Comparison of ENCODE assay signal across 8 mouse cellular contexts in the genomic region with DNA sequence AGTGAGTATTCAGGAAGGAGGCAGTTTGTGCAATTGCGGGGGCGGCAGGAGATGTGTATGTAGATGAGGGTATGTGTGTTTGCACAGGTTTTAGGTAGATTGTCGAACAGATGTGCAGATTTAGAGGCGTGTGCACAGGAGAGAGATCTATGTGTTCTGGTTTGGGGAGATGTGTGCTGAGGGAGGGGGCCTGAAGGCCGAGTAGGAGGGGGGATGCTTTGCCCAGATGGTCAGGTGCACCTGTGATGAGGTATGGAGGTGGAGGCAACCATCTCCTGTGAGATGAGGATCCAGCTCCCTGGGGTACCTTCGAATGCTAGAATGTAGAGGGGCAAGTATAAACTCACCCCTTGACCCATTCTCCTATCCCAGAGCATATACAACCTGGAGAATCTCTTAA. TPM values are rescaled to one million over a fixed set of nuclear protein-coding genes. Genes with fewer than 3 reads are reported as not detected.
A peak's percentile ranks its signal among the peaks of the same experiment; 100 is the strongest.
DNase-seq lines count a peak whose midpoint lies in the region; ATAC-seq and TF ChIP-seq lines count a peak whose summit lies in the region.

No protein-coding gene starts in this region.

- peak overlapping the region; percentile 68 for H3K4me3 ChIP-seq in heart, adult 2 months
- peak overlapping the region; percentile 80 for H3K4me3 ChIP-seq in G1E (ENCODE audit: low read depth, low read length)
- H3K4me3 ChIP-seq in heart, embryonic 16.5 days (ENCODE audit: low read length) = peak overlapping the region; percentile 84
- peak overlapping the region; percentile 85 for H3K4me3 ChIP-seq in macrophage (ENCODE audit: inconsistent target)

- ATAC-seq in G1E (ENCODE audit: extremely low read depth, insufficient number of reproducible peaks, low FRiP score, poor library complexity, severe bottlenecking) = no peak
- ATAC-seq in heart, embryonic 16.5 days (replicated peaks; ENCODE audit: extremely low read depth, insufficient read depth, low FRiP score) = no peak

- peak overlapping the region; percentile 64 for H3K9ac ChIP-seq in heart, adult 2 months (ENCODE audit: low read depth, low read length)
- peak overlapping the region; percentile 87 for H3K9ac ChIP-seq in heart, embryonic 16.5 days (ENCODE audit: low read length)

- H3K27ac ChIP-seq in heart, adult 2 months = peak overlapping the region; percentile 23; the same call in 1 of the 2 replicates
- 0 out of 2 replicates have a peak overlapping the region, but pooled peaks have one; percentile 41 for H3K27ac ChIP-seq in heart, embryonic 16.5 days (ENCODE audit: low read length)
- peak overlapping the region; percentile 41 for H3K27ac ChIP-seq in macrophage

- 9% methylated on average over 6 of the region's 6 CpGs for WGBS in heart, adult 2 months
- 10% methylated on average over 6 of the region's 6 CpGs for WGBS in heart, embryonic 16.5 days
- WGBS in macrophage (ENCODE audit: missing documents) = 10% methylated on average over 6 of the region's 6 CpGs

- H3K36me3 ChIP-seq in heart, adult 2 months (ENCODE audit: control insufficient read depth, insufficient read depth, low read length) = no peaks in the 10 kb centered on the region
- H3K36me3 ChIP-seq in G1E (replicated peaks) (peaks cover 46% of the 10 kb centered on the region), macrophage (ENCODE audit: inconsistent target) (no peaks in the 10 kb centered on the region)
- no peaks in the 10 kb centered on the region for H3K36me3 ChIP-seq in heart, embryonic 16.5 days (ENCODE audit: control insufficient read depth, insufficient read depth)

- no peaks in the 10 kb centered on the region for H3K27me3 ChIP-seq in heart, adult 2 months (ENCODE audit: control insufficient read depth, insufficient read depth, low read length)
- H3K27me3 ChIP-seq in G1E (ENCODE audit: insufficient read depth, low read length) = no peaks in the 10 kb centered on the region
- no peaks in the 10 kb centered on the region for H3K27me3 ChIP-seq in heart, embryonic 16.5 days (ENCODE audit: control insufficient read depth, insufficient read depth, low read length)

- no peak for TF ChIP-seq EP300 in heart, adult 2 months (IDR thresholded peaks at IDR 0.05; ENCODE audit: insufficient read depth, low read depth, low read length)

- H3K79me2 ChIP-seq in heart, adult 2 months (replicated peaks; ENCODE audit: control insufficient read depth, insufficient read depth, low read length) = no peaks in the 10 kb centered on the region
- peaks cover 44% of the 10 kb centered on the region for H3K79me2 ChIP-seq in macrophage (ENCODE audit: inconsistent target)

- H3K9me3 ChIP-seq in G1E (replicated peaks) = no peaks in the 10 kb centered on the region
- H3K9me3 ChIP-seq in heart, embryonic 16.5 days (replicated peaks; ENCODE audit: control insufficient read depth, low read length) = no peaks in the 10 kb centered on the region

- TF ChIP-seq POLR2A in heart, adult 2 months (IDR thresholded peaks at IDR 0.05; ENCODE audit: insufficient read depth, low read depth, low read length) = no peak

- H3K4me1 ChIP-seq in heart, adult 2 months (ENCODE audit: control insufficient read depth, insufficient read depth, low read length) = peaks cover 1% of the 10 kb centered on the region; the same call in 1 of the 2 replicates
- H3K4me1 ChIP-seq in G1E (ENCODE audit: insufficient read depth, low read depth, low read length) = peaks cover 67% of the 10 kb centered on the region
- H3K4me1 ChIP-seq in heart, embryonic 16.5 days (ENCODE audit: control insufficient read depth, insufficient read depth, low read length) = peaks cover 11% of the 10 kb centered on the region

- TF ChIP-seq CTCF in heart, adult 2 months (IDR thresholded peaks at IDR 0.05) = no peak
- TF ChIP-seq CTCF in G1E (IDR thresholded peaks at IDR 0.05; ENCODE audit: low read depth, low read length) = no peak

- DNase-seq in heart, adult 2 months = no peak
- DNase-seq in heart, postnatal 14 days = no peak
- DNase-seq in G1E (ENCODE audit: low spot score) (no peak), adipocyte (ENCODE audit: low spot score) (no peak)
- DNase-seq in spleen, postnatal 14 days (ENCODE audit: low spot score in 2 of 2) = no peak
- DNase-seq in retina, postnatal 1 day = no peak

- H3K4me2 ChIP-seq in heart, embryonic 16.5 days (ENCODE audit: low read depth, low read length) = peak overlapping the region; percentile 94

- intact Hi-C loops in heart, adult 2 months (cut with DNase I) = loop anchor here (10.0 kb wide), 1 partner anchor 244 kb away; no protein-coding TSS in a partner anchor
- intact Hi-C loops in heart, postnatal 14 days (cut with DNase I) = loop anchor here (10.0 kb wide), 1 partner anchor 244 kb away; no protein-coding TSS in a partner anchor

RNA-seq across cellular contexts. Expression of gene Dhcr7, which starts 7.5 kb away (rescaled TPM):
- 1 to 10 TPM; 5.1 to 5.7 TPM for total RNA-seq in heart, adult 2 months (2021)
- 22.2 and 26.9 TPM in 2 replicates for polyA plus RNA-seq in heart, adult 2 months (2012; rRNA removed)
- 1 to 10 TPM; 6.1 to 7.4 TPM for total RNA-seq in heart, postnatal 14 days (2021)
- total RNA-seq in G1E (2014; fragmentation: Nextera tagmentation) (83.0 and 83.2 TPM in 2 replicates), G1E (2017) (15.7 and 16.3 TPM in 2 replicates)
- polyA plus RNA-seq in G1E (2012) (11.0 and 20.6 TPM in 2 replicates), macrophage (2018) (16.3 to 35.3 TPM (median 33.0 TPM) in 3 replicates)
- polyA plus RNA-seq in heart, embryonic 16.5 days (2015; fragmentation: Nextera tagmentation; extraction: Ambion mirVana) = 19.1 and 23.8 TPM in 2 replicates
- total RNA-seq in macrophage (2018; cell fraction: chromatin; rRNA removed) = 10 to 100 TPM in 6 of 26 experiments, 1 to 10 TPM in 18, under 1 TPM in 2; 0.71 to 16.1 (median 5.1) TPM
- total RNA-seq in macrophage (2018; cell fraction: cytosol; rRNA removed) = 10 to 100 TPM; 20.0 to 45.6 (median 32.1) TPM
- total RNA-seq in macrophage (2018; cell fraction: nucleus; rRNA removed) = 10 to 100 TPM in 24 of 26 experiments, 1 to 10 TPM in 2; 4.3 to 47.3 (median 21.7) TPM

RNA-seq across cellular contexts. Expression of gene Nadsyn1, which starts 7.8 kb away (rescaled TPM):
- 1 to 10 TPM; 3.8 to 4.3 TPM for total RNA-seq in heart, adult 2 months (2021)
- polyA plus RNA-seq in heart, adult 2 months (2012; rRNA removed) = 6.1 and 9.4 TPM in 2 replicates
- total RNA-seq in heart, postnatal 14 days (2021) = 1 to 10 TPM; 5.8 to 6.4 TPM
- total RNA-seq in G1E (2014; fragmentation: Nextera tagmentation) (10.3 and 14.6 TPM in 2 replicates), G1E (2017) (11.9 and 18.8 TPM in 2 replicates)
- polyA plus RNA-seq in G1E (2012) (3.6 and 4.5 TPM in 2 replicates), macrophage (2018) (2.6 to 5.3 TPM (median 4.6 TPM) in 3 replicates)
- 9.0 and 9.1 TPM in 2 replicates for polyA plus RNA-seq in heart, embryonic 16.5 days (2015; fragmentation: Nextera tagmentation; extraction: Ambion mirVana)
- 10 to 100 TPM in 22 of 26 experiments, 1 to 10 TPM in 4; 5.2 to 61.8 (median 23.9) TPM for total RNA-seq in macrophage (2018; cell fraction: chromatin; rRNA removed)
- 1 to 10 TPM; 2.1 to 4.6 (median 3.2) TPM for total RNA-seq in macrophage (2018; cell fraction: cytosol; rRNA removed)
- total RNA-seq in macrophage (2018; cell fraction: nucleus; rRNA removed) = 10 to 100 TPM in 15 of 26 experiments, 1 to 10 TPM in 11; 3.1 to 24.6 (median 10.8) TPM

RNA-seq across cellular contexts. Expression of gene Gm498, which starts 36.2 kb away (rescaled TPM):
- not detected for total RNA-seq in heart, adult 2 months (2021)
- 0.12 TPM in 1 of 2 replicates, not detected in the other for polyA plus RNA-seq in heart, adult 2 months (2012; rRNA removed)
- not detected for total RNA-seq in heart, postnatal 14 days (2021)
- not detected in 2 replicates for total RNA-seq in G1E (2014; fragmentation: Nextera tagmentation)
- total RNA-seq in G1E (2017) = not detected in 2 replicates
- 0.07 and 0.08 TPM in 2 replicates for polyA plus RNA-seq in G1E (2012)
- not detected in 2 replicates for polyA plus RNA-seq in heart, embryonic 16.5 days (2015; fragmentation: Nextera tagmentation; extraction: Ambion mirVana)
- not detected for total RNA-seq in macrophage (2018; cell fraction: chromatin; rRNA removed)
- total RNA-seq in macrophage (2018; cell fraction: cytosol; rRNA removed) = not detected
- not detected for total RNA-seq in macrophage (2018; cell fraction: nucleus; rRNA removed)
- polyA plus RNA-seq in macrophage (2018) = not detected in 3 replicates

RNA-seq across cellular contexts. Expression of gene Mrgpre, which starts 46.1 kb away (rescaled TPM):
- total RNA-seq in heart, adult 2 months (2021) = 1 to 10 TPM; 1.2 to 1.3 TPM
- 1.9 TPM in 2 replicates for polyA plus RNA-seq in heart, adult 2 months (2012; rRNA removed)
- total RNA-seq in heart, postnatal 14 days (2021) = 1 to 10 TPM; 1.5 to 1.8 TPM
- total RNA-seq in G1E (2014; fragmentation: Nextera tagmentation) (not detected in 2 replicates), G1E (2017) (under 0.01 TPM in 1 of 2 replicates, not detected in the other)
- polyA plus RNA-seq in G1E (2012) (not detected in 2 replicates), macrophage (2018) (3.9 to 5.1 TPM (median 4.2 TPM) in 3 replicates)
- polyA plus RNA-seq in heart, embryonic 16.5 days (2015; fragmentation: Nextera tagmentation; extraction: Ambion mirVana) = 1.7 and 2.2 TPM in 2 replicates
- 1 to 10 TPM in 3 of 26 experiments, under 1 TPM in 14, not detected in 9; 0.15 to 1.6 (median 0.33) TPM for total RNA-seq in macrophage (2018; cell fraction: chromatin; rRNA removed)
- total RNA-seq in macrophage (2018; cell fraction: cytosol; rRNA removed) = 1 to 10 TPM in 25 of 26 experiments, under 1 TPM in 1; 0.80 to 6.9 (median 2.2) TPM
- 1 to 10 TPM in 24 of 26 experiments, under 1 TPM in 2; 0.58 to 4.2 (median 2.0) TPM for total RNA-seq in macrophage (2018; cell fraction: nucleus; rRNA removed)
